Mouse (Mus musculus) hindlimb bud, embryonic 11.5 days (tissue): ENCODE measurements around the gene Sertad3.
"Not testable (repeated sequence)": the region's sequence is repeated elsewhere in the genome, so short reads cannot be mapped to it uniquely, and the experiment has no call there.

Source experiments
- DNase-seq: peaks from one replicate; pipeline ENCODE4 v3.0.0-alpha.2; 2012; ENCODE audit warnings: low read depth, low spot score; ENCODE audit errors: extremely low spot score

Sertad3 gene

DNA sequence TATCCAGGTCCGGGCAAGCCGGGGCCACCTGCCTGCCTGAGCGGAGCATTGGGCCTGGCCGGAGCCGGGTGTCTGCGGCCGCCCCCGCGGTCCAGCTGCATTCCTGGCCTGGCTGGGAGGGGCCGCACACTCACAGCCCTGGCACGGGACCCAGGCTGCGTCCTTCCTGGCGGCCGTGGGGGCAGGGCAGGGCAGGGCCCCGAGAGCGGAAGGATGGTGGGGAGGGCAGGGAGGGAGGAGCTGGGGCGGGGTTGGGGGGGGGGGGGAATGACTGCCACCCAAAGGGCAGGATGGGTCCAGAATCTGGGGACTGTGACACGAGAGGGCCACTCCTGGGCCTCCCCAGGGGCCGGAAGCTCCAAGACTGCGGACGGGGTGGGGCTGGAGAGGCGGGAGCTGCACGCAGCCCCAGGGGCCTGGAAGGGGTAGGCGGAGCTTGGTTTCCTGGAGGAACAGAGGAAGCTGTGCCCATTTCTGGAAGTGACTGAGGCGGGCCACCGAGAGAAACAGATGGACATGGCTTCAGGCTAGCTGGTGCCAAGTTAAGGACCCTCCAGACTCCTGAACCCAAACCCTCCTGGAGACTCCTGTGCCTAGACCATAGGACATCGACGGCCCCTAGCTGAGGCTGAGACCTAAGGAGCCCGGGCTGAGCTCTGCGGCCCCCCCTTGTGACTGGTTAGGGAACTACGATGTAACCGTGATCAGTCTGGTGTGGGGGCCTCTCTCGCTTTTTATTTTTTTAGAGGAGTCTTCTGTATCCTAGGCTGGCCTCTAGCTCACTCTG is 17.2 kb downstream of the Sertad3 start:
- DNase-seq, result no peak

DNA sequence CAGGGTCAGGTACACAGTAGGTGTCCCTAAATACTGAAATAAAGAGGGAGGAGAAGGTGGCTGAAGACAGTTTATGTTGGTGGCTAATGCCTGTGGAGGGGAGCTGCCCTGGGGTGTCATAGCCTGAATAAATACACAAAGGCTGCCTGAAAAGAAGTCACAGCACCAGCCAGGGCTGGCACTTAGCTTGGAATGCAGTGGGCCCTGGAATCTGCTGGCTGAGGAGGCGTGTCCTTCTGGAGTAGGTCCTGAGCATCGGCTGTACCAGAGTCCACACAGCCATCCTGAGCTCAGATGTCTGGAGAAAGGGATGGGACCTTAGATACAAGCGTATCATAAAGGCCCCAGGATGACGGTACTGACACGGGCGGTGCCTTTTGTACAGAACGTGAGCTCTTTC is 18.3 kb downstream of the Sertad3 start:
- DNase-seq, result no peak

DNA sequence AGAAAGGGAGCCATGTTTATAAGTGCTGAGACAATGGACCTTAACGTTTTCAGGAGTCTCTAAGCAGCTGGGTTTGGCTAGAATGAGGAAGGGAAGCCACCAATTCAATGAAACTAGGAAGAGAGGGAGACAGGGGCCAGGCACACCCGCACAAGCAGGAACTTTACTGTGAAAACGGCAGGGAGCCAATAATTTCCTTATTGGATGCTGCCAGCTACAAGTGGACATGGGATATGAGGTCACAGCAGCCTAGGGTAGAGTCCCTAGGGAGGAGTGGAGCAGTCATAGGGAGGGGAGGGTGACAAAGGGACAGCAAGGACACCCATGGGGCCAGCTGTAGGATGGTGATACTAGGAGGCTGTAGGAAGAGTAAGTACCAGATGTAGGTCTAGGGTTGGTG is 19.5 kb downstream of the Sertad3 start:
- DNase-seq, result no peak

DNA sequence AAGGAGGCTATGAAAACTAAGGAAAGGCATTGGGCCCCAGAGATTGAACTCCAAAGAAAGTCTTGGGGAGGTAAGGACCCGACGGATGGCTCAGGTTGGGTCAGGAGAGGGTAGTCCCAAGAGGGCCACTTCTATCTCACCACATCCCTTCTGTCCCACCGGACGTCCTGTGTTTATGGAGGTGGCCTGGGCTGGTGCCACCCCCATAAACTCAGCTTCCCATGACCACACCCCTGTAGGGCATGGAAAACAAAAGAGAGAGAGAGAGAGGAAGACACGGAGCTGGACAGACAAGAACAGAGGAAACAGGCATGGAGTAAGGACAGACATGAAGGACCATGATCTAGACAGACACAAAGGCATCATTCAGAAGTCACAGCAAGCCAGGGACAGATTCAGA is 19.9 kb downstream of the Sertad3 start:
- DNase-seq, result no peak

DNA sequence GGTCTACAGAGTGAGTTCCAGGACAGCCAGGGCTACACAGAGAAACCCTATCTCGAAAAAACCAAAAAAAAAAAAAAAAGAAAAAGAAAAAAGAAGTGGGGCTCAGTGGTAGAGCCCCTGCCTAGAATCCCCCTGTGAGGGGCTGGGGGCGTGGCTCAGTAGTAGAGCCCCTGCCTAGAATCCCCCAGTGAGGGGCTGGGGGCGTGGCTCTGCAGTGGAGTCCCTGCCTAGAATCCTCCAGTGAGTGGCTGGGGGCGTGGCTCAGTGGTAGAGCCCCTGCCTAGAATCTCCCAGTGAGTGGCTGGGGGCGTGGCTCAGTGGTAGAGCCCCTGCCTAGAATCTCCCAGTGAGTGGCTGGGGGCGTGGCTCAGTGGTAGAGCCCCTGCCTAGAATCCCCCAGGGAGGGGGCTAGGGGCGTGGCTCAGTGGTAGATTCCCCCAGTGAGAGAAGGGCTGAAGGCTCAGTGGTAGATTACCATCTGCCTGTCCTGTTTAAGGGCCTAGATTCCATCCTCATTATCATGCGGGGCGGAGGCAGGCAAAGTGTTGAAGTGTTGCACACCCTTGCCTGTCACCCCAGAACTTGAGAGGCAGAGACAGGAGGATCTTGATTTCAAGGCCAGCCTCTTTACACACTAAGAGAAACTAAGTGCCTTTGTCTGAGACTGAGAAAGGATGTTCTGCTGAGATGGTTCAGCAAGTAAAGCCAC is 21.2 kb downstream of the Sertad3 start:
- not testable (repeated sequence) for DNase-seq

DNA sequence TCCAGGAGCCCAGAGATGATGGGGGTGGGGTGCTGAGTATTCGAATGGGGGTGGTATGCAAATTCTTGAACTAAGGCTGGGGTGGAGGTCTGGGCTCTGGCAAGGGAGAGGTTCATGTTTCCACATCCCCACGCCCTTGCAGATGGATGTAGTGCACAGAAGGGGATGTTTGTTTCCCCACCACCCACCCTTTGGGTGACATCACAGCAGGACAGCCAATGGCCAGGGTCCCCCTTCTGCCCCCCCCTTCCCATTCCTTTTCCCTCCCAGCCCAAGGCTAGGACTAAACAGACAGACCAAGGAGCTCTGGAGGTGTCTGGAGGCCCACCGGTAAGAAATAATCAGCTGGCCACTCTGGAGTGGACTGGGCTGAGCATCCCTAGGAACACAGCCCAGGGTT is 25.5 kb downstream of the Sertad3 start, which contains the start of gene Prx:
Gene Prx, plus strand, starts transcription at position 289 of the 400 bp plus-strand sequence.
- DNase-seq, result no peak

DNA sequence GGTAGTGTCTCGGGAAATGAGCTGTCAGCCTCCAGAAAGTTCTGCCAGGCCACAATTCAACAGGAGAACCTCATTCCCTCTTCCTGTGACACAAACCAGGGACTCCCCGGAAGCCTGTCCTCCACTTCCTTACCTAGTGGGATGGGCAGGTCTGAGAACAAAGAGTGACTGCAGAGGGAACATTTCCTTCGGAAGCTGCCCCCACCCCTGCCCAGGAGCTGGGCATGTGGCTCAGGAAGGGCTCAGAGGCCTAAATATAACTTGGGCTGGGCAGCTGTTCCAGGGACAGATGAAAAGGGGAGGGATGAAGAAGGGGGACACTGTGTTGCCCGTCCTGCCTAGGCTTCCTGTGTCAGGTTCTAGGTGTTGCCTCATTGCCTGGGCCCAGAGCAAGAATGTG is 28.1 kb downstream of the Sertad3 start:
- no peak for DNase-seq

DNA sequence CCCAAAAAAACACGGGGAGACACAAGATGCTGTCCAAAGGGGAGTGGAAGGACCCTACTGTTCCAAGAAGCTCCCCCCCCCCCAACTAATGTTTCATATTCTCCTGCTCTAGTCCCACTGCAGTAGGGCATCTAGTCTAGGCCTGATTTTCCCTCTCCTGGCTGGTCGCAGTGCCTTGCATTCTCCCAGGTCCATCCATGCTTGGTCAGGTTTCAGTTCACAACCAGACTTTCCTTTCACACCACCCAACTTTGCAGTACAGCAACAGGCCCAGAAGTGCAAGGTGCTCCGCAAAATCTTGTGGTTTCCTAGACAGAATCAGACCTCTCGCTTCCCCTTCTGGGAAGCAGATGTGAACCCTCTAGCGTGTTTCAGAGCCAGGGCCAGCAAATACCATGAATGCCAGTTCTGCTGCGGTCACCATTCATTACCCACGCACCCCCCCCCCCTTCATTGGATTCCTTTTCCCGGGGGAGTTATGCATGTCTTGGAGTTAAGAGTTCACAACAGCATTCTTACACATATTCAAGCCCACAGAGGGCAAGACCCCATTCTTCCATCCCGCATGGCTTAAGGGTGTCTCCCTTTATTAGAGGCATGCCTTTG is 33.3 kb downstream of the Sertad3 start:
- no peak for DNase-seq

DNA sequence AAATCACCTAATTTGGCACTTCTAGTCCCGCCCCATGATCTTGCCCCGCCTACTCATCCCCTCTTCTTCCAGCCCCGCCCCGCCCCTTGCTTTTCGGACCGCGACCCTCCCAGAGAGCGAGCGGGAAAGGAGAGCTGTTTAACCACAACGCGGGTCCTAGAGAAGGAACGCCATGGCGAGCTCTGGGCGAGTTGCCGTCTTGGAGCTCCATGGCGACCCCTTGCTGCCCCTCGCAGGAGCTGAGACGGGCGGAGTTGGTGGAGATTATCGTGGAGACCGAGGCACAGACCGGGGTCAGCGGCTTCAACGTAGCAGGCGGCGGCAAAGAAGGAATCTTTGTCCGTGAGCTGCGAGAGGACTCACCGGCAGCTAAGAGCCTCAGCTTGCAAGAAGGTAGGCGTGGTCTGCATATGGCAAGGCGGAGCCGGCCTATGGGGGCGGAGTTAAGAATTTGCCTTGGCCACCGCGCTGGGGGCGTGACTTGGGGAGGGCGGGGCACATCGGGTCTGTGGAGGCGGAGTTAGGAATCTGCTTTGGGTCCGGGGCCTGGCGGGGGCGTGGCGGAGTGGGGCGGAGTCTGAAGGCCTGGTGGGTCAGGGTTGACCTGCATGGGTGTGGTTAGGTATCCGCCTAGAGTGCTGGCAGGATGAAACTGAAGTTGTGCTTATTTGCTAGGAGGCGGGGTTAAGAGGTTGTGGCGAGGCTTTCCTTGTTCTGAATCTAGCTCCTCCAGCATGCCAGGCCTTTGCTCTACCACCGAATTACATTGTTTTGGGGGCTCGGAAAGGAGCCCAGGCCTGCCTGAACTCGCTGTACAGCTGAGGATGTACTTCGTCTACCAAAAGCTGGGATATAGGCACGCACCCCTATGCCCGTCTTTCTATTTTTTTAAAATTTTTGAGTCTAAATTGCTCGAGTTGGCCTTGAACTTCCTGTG is 34.4 kb downstream of the Sertad3 start:
- peak; percentile 90 for DNase-seq

DNA sequence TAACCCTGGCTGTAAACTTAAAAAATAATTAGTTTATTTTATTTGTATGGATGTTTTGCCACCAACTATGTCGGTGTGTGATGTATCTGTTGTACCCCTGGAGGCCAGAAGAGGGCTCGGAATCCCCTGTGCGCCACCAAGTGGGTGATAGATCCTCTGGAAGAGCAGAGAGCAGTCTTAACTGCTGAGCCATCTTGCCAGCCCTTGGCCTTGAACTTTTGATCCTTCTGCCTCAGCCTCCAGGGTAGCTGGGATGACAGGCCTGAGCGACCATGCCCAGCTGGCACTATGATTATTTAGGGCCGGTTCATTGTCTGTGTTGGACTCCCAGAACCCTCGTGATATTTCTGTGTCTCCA is 35.1 kb downstream of the Sertad3 start:
- DNase-seq, result no peak

DNA sequence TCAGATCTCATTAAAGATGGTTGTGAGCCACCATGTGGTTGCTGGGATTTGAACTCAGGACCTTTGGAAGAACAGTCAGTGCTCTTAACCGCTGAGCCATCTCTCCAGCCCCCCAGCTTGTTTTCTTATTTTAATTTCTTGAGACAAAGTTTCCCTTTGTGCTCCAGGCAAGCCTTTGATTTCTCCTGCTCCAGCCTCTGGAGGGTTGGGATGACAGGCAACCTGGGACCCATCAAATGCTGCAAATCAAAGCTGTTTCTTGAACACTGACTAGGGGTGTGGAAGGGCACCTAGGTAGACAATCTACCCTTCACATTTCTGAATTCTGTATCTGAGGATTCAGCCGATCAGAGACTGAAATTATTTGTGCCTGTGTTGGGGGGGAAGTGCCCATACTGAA is 37.2 kb downstream of the Sertad3 start:
- DNase-seq, result no peak

DNA sequence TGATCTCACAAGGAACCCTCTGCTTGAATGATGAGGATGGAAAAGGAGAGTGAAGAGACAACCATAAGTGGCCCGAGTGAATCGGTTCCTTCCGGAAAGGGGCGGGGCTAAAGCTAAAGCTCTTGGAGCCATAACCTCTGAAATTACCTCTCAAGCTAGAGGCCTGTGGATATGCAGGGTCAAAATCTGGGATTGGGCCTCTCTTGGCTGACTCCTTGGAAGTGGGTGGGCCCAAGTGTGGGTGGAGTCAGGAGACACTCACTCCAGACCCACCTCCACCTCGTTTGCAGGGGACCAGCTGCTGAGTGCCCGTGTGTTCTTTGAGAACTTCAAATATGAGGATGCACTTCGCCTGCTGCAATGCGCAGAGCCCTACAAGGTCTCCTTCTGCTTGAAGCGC is 41.4 kb downstream of the Sertad3 start:
- DNase-seq, result no peak

DNA sequence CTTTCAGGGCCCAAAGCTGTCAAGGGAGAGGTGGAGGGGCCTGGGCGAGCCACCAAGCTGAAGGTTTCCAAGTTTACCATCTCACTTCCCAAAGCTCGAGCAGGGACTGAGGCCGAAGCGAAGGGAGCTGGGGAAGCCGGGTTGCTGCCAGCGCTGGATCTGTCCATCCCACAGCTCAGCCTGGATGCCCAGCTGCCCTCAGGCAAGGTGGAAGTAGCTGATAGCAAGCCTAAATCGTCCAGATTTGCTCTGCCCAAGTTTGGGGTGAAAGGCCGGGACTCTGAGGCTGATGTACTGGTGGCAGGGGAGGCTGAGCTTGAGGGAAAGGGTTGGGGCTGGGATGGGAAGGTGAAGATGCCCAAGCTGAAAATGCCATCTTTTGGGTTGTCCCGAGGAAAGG is 44.7 kb downstream of the Sertad3 start:
- no peak for DNase-seq

DNA sequence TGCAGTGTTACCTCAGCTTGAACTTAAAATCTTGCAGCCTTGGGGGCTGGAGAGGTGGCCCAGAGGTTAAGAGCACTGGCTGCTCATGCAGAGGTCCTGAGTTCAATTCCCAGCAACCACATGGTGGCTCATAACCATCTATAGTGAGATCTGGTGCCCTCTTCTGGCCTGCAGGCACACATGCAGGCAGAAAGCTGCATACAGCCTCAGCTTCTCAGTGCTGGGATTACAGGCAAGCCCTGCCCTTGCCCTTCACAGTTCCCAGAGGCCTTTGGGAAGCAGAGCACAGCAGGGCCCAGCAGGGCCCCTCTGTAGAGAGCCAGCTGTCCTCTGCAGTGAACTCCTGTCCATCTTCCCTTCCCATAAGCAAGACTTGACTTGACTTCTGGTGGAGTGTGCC is 46.5 kb downstream of the Sertad3 start:
- DNase-seq, result no peak

DNA sequence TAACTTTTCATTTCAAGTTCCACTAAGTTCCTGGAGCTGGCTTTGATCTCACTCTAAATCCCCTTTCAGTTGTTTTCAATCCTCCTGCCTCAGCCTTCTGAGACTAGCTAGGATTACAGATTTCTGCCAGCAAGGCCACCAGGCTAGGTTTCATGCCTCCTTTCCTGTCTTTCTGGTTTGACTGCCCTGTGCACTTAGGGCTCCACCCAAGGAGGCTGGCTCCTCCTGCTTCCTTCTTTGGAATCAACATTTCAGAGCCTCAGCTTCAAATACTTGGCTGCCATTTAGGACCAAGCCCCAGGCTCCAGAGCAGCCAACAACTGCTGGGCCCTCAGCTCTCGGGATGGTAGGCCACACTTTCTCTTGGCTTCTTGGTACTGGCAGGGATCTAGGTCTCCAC is 47.0 kb downstream of the Sertad3 start:
- no peak for DNase-seq

DNA sequence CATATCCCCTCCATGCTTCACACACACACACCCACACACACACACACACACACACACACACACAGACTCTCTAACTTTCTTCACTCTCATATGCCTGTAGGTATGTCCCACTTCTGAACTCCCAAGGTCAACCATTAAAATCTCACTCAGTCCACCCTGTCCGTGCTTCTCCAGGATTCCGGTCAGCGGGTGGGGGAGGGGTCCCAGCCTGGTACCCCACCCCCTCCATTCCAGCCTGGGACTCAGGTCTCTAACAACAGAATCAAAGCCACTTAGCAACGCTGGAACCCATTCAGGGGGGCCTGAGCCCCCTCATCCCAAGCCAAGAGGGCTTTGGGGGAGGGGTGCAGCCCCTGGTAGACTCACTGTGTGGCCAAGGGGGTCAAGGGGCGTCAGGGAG is 49.4 kb downstream of the Sertad3 start, which contains the start of gene Hipk4:
Gene Hipk4, plus strand, starts transcription at position 301 of the 400 bp plus-strand sequence.
- DNase-seq, result no peak

DNA sequence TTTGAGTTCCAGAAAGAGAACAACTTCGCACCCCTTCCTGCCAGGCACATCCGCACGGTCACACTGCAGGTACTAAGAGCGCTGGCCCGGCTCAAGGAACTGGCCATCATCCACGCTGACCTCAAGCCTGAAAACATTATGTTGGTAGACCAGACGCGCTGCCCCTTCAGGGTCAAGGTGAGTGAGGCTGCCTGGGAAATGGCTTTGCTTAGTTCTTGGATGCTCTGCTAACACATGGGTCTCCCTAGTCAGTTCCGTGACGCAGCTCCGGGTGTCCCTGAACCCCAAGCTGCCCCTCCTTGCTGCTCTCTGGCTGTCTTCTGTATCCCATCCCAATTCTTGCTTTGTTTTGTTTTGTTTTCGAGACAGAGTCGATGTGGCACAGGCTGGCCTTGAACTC is 50.2 kb downstream of the Sertad3 start:
- DNase-seq, result no peak

DNA sequence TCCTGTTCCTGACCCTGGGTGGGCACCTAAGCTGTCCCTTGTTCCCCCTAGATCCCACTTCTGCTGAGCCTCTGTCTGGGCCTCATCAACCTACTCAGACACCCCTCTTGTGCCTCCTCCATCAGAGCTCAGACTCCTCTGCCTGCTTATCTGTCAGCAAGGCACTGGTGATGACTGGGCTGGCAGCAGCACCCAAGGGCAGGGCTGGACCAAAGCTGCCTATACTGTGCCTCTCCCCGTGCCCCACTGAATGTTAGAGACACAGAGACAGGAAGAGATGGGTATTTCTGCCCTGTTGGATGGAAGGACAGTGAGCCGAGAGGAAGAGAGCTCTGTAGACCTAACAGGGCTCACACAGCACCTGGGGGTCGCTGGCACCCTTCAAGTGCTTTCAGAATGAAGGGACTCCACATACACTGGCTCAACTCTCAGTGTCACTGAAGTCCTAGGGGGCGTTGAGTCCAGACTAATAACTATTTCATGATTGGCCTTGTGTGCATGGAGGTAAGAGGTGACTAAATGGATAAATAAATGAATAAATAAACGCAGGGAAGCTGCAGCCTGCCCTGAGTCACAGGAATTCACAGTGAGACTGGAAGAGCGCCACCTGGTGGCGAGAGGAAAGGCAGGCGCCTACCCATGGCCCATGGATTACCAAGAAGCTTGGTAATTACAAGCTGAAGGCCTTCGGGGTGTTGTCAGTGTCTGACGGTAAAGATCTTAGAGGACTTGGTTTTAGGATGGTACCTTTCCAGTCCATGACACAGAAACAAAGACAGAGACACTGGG is 52.7 kb downstream of the Sertad3 start:
- DNase-seq, result peak; percentile 68
